Mouse (Mus musculus) monocyte, adult 2 months (primary cell): Measurements from ENCODE around the gene Cyp21a1.
A peak's percentile ranks its signal among the peaks of the same experiment; 100 is the strongest.
"Not testable (repeated sequence)": the region's sequence is repeated elsewhere in the genome, so short reads cannot be mapped to it uniquely, and the experiment has no call there.

Experiments
- DNase-seq, 2 experiments: peaks; one replicate each; pipeline ENCODE4 v3.0.0; 2022; ENCODE audit warnings: low spot score in 2 of 2, low read depth in 1 of 2

Cyp21a1 gene

GRCm38 (mm10) chr17:34804301-34804700 lies at the start of gene Cyp21a1:
Gene Cyp21a1, minus strand, starts transcription at chr17:34804561.
- DNase-seq: not testable (repeated sequence)

- no peak for DNase-seq
These were observed 49.1 kb upstream of the Cyp21a1 start for GRCm38 (mm10) chr17:34853511-34853910.

GRCm38 (mm10) chr17:34850517-34851125 lies 46.3 kb upstream of the Cyp21a1 start:
- DNase-seq: no peak

- DNase-seq: peak; percentile 93 to 97
These were observed 45.6 kb upstream of the Cyp21a1 start, which contains the start of the genes Skiv2l and Nelfe for GRCm38 (mm10) chr17:34849722-34850516. Gene Skiv2l, minus strand, starts transcription at chr17:34850210. Gene Nelfe, plus strand, starts transcription at chr17:34850391.

GRCm38 (mm10) chr17:34847615-34848014 lies 43.3 kb upstream of the Cyp21a1 start:
- DNase-seq: no peak

- DNase-seq: no peak
These were observed 42.8 kb upstream of the Cyp21a1 start for GRCm38 (mm10) chr17:34847192-34847591.

- no peak for DNase-seq
These were observed 40.5 kb upstream of the Cyp21a1 start for GRCm38 (mm10) chr17:34844884-34845283.

GRCm38 (mm10) chr17:34840736-34841307 lies 36.5 kb upstream of the Cyp21a1 start:
- no peak for DNase-seq

GRCm38 (mm10) chr17:34838785-34839184 lies 34.4 kb upstream of the Cyp21a1 start:
- DNase-seq: no peak

- DNase-seq: no peak
These were observed 33.3 kb upstream of the Cyp21a1 start for GRCm38 (mm10) chr17:34837464-34838324.

GRCm38 (mm10) chr17:34836856-34837221 lies 32.5 kb upstream of the Cyp21a1 start, which contains the start of the genes Stk19 and Dxo:
Gene Stk19, minus strand, starts transcription at chr17:34836945.
Gene Dxo, plus strand, starts transcription at chr17:34837019.
- DNase-seq: peak; percentile 81 to 90

- no peak for DNase-seq
These were observed 31.9 kb upstream of the Cyp21a1 start for GRCm38 (mm10) chr17:34836155-34836855.

- DNase-seq: not testable (repeated sequence)
These were observed 26.4 kb upstream of the Cyp21a1 start for GRCm38 (mm10) chr17:34830776-34831175.

GRCm38 (mm10) chr17:34814818-34815370 lies 10.5 kb upstream of the Cyp21a1 start:
- DNase-seq: no peak

- DNase-seq: not testable (repeated sequence)
These were observed 9.4 kb upstream of the Cyp21a1 start for GRCm38 (mm10) chr17:34813747-34814146.

- no peak for DNase-seq
These were observed 6.9 kb upstream of the Cyp21a1 start for GRCm38 (mm10) chr17:34811275-34811674.

- DNase-seq: not testable (repeated sequence)
These were observed 6.5 kb upstream of the Cyp21a1 start for GRCm38 (mm10) chr17:34810811-34811210.

GRCm38 (mm10) chr17:34810411-34810810 lies 6.0 kb upstream of the Cyp21a1 start:
- not testable (repeated sequence) for DNase-seq

- no peak for DNase-seq
These were observed 4.3 kb upstream of the Cyp21a1 start for GRCm38 (mm10) chr17:34808599-34809205.

- no peak for DNase-seq
These were observed 2.8 kb upstream of the Cyp21a1 start for GRCm38 (mm10) chr17:34807176-34807575.
